In the genomic region with DNA sequence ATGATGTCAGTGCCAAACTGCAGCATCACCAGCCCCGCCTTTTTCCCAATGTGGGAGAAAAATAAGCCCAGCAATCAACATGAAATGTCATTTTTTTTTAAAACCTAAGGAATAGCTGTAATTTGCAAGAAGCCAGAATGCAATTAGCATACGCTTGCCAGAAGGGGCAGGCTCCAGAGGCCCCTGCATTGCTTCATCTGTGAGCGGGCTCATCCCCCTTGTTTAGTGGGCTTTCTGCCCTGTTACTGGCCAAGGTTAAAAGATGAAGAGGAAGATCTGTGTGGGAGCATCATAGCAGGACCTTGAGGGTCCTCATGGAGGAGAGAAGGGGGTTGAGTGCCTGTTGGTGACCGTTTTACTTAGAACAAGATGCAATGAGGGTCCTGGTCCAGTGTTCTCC, we compare ENCODE assay signal across 24 mouse cellular contexts.
DNase-seq lines count a peak whose midpoint lies in the region; ATAC-seq and TF ChIP-seq lines count a peak whose summit lies in the region.
"Had no signal": no experiment of that assay in that cellular context is flagged by ENCODE, and none has a peak within 500 bp of the region (broad histone marks: within the 10 kb centered on the region; RNA-seq: fewer than 3 reads in every experiment).

No protein-coding gene starts in this region.

- H3K4me1 ChIP-seq in forebrain, postnatal 0 days (ENCODE audit: insufficient read depth), result peaks cover 5% of the 10 kb centered on the region; the same call in 1 of the 2 replicates
- peaks cover 6% of the 10 kb centered on the region for H3K4me1 ChIP-seq in forebrain, embryonic 11.5 days (replicated peaks; ENCODE audit: control insufficient read depth, insufficient read depth, low read length)
- H3K4me1 ChIP-seq in midbrain, embryonic 12.5 days, result peaks cover 10% of the 10 kb centered on the region; the same call in 1 of the 2 replicates
- peaks cover 8% of the 10 kb centered on the region for H3K4me1 ChIP-seq in midbrain, embryonic 11.5 days (ENCODE audit: control insufficient read depth, insufficient read depth, low read length)
- peaks cover 15% of the 10 kb centered on the region for H3K4me1 ChIP-seq in embryonic facial prominence, embryonic 10.5 days
- H3K4me1 ChIP-seq in midbrain, embryonic 15.5 days, result peaks cover 13% of the 10 kb centered on the region
- H3K4me1 ChIP-seq: intestine, embryonic 15.5 days had no signal

- no peak for ATAC-seq in forebrain, postnatal 0 days
- ATAC-seq in forebrain, embryonic 11.5 days (replicated peaks; ENCODE audit: low FRiP score), result no peak
- no peak for ATAC-seq in midbrain, embryonic 12.5 days (ENCODE audit: low FRiP score, low read depth)
- ATAC-seq in midbrain, embryonic 11.5 days (ENCODE audit: low FRiP score), result no peak
- ATAC-seq in midbrain, embryonic 15.5 days (replicated peaks), result no peak
- ATAC-seq: intestine, embryonic 15.5 days; liver, postnatal 0 days; lung, postnatal 0 days had no signal

- WGBS in forebrain, postnatal 0 days, result 49% methylated on average over 4 of the region's 4 CpGs
- 77% methylated on average over 4 of the region's 4 CpGs for WGBS in forebrain, embryonic 11.5 days
- 79% methylated on average over 4 of the region's 4 CpGs for WGBS in midbrain, embryonic 12.5 days
- 78% methylated on average over 4 of the region's 4 CpGs for WGBS in midbrain, embryonic 11.5 days
- WGBS in embryonic facial prominence, embryonic 10.5 days, result 74% methylated on average over 4 of the region's 4 CpGs
- 69% methylated on average over 4 of the region's 4 CpGs for WGBS in midbrain, embryonic 15.5 days

- H3K4me3 ChIP-seq in forebrain, postnatal 0 days (ENCODE audit: low read depth, low read length), result no peak overlapping the region
- no peak overlapping the region for H3K4me3 ChIP-seq in forebrain, embryonic 11.5 days (ENCODE audit: low read depth, low read length)
- no peak overlapping the region for H3K4me3 ChIP-seq in midbrain, embryonic 12.5 days
- H3K4me3 ChIP-seq in midbrain, embryonic 11.5 days (ENCODE audit: low read depth, low read length), result no peak overlapping the region
- H3K4me3 ChIP-seq in embryonic facial prominence, embryonic 10.5 days, result no peak overlapping the region
- H3K4me3 ChIP-seq in midbrain, embryonic 15.5 days, result no peak overlapping the region
- H3K4me3 ChIP-seq: gastrocnemius, adult 2 months; heart, embryonic 10.5 days; intestine, embryonic 15.5 days; limb, embryonic 12.5 days had no signal

- no peaks in the 10 kb centered on the region for H3K36me3 ChIP-seq in forebrain, postnatal 0 days (ENCODE audit: insufficient read depth)
- no peaks in the 10 kb centered on the region for H3K36me3 ChIP-seq in forebrain, embryonic 11.5 days (ENCODE audit: control insufficient read depth, insufficient read depth, low read length)
- no peaks in the 10 kb centered on the region for H3K36me3 ChIP-seq in midbrain, embryonic 12.5 days
- no peaks in the 10 kb centered on the region for H3K36me3 ChIP-seq in midbrain, embryonic 11.5 days (ENCODE audit: control insufficient read depth, insufficient read depth, low read length)
- H3K36me3 ChIP-seq in embryonic facial prominence, embryonic 10.5 days (replicated peaks), result no peaks in the 10 kb centered on the region
- H3K36me3 ChIP-seq in midbrain, embryonic 15.5 days (replicated peaks), result no peaks in the 10 kb centered on the region
- H3K36me3 ChIP-seq: heart, embryonic 10.5 days; intestine, embryonic 15.5 days; limb, embryonic 12.5 days had no signal

- intact Hi-C loops in left cerebral cortex, postnatal 36 days (cut with DNase I), result no loop called here

- no peak; the same call in 1 of the 2 replicates for TF ChIP-seq CTCF in forebrain, postnatal 0 days (IDR thresholded peaks at IDR 0.05; ENCODE audit: low read depth)

- H3K9ac ChIP-seq in forebrain, postnatal 0 days, result no peak overlapping the region
- no peak overlapping the region for H3K9ac ChIP-seq in forebrain, embryonic 11.5 days (ENCODE audit: low read length)
- H3K9ac ChIP-seq in midbrain, embryonic 12.5 days (replicated peaks), result no peak overlapping the region
- no peak overlapping the region for H3K9ac ChIP-seq in midbrain, embryonic 11.5 days (ENCODE audit: low read length)
- H3K9ac ChIP-seq in midbrain, embryonic 15.5 days, result no peak overlapping the region
- H3K9ac ChIP-seq: intestine, embryonic 15.5 days; limb, embryonic 12.5 days; liver, postnatal 0 days had no signal

- peak; percentile 40 for DNase-seq in forebrain, postnatal 0 days
- DNase-seq in forebrain, embryonic 11.5 days (ENCODE audit: low spot score), result no peak
- DNase-seq in midbrain, embryonic 11.5 days (ENCODE audit: low spot score, missing footprints), result no peak
- DNase-seq in embryonic facial prominence, embryonic 10.5 days (ENCODE audit: low spot score), result peak; percentile 7
- no peak for DNase-seq in left cerebral cortex, postnatal 36 days (ENCODE audit: low spot score in 2 of 2)
- no peak for DNase-seq in adrenal gland, postnatal 14 days
- DNase-seq: adrenal gland, postnatal 36 days; cerebellum, adult 11-12 months; cerebellum, postnatal 10 days; gastrocnemius, adult 2 months; kidney, adult 8-10 months; kidney, postnatal 10 days; layer of hippocampus, postnatal 36 days; liver, postnatal 0 days; retina, postnatal 1 day; right cerebral cortex, postnatal 4 days; thymus, postnatal 14 days had no signal

- H3K9me3 ChIP-seq in forebrain, postnatal 0 days (ENCODE audit: low read length), result no peaks in the 10 kb centered on the region
- H3K9me3 ChIP-seq in forebrain, embryonic 11.5 days (ENCODE audit: control insufficient read depth, low read length), result no peaks in the 10 kb centered on the region
- no peaks in the 10 kb centered on the region for H3K9me3 ChIP-seq in midbrain, embryonic 12.5 days
- no peaks in the 10 kb centered on the region for H3K9me3 ChIP-seq in midbrain, embryonic 11.5 days (ENCODE audit: control insufficient read depth, low read length)
- H3K9me3 ChIP-seq in embryonic facial prominence, embryonic 10.5 days, result no peaks in the 10 kb centered on the region
- no peaks in the 10 kb centered on the region for H3K9me3 ChIP-seq in midbrain, embryonic 15.5 days
- H3K9me3 ChIP-seq: heart, embryonic 10.5 days; intestine, embryonic 15.5 days; limb, embryonic 12.5 days had no signal

- H3K27me3 ChIP-seq in forebrain, postnatal 0 days (ENCODE audit: insufficient read depth, low read length), result no peaks in the 10 kb centered on the region
- H3K27me3 ChIP-seq in forebrain, embryonic 11.5 days (ENCODE audit: control insufficient read depth, insufficient read depth, low read length), result no peaks in the 10 kb centered on the region
- no peaks in the 10 kb centered on the region for H3K27me3 ChIP-seq in midbrain, embryonic 12.5 days
- no peaks in the 10 kb centered on the region for H3K27me3 ChIP-seq in midbrain, embryonic 11.5 days (ENCODE audit: control insufficient read depth, insufficient read depth, low read length)
- no peaks in the 10 kb centered on the region for H3K27me3 ChIP-seq in embryonic facial prominence, embryonic 10.5 days (replicated peaks; ENCODE audit: low read depth, poor library complexity, severe bottlenecking)
- no peaks in the 10 kb centered on the region for H3K27me3 ChIP-seq in midbrain, embryonic 15.5 days (replicated peaks)
- H3K27me3 ChIP-seq: intestine, embryonic 15.5 days; limb, embryonic 12.5 days had no signal

- no peak overlapping the region for H3K27ac ChIP-seq in forebrain, postnatal 0 days (ENCODE audit: low read depth, low read length)
- no peak overlapping the region for H3K27ac ChIP-seq in forebrain, embryonic 11.5 days (ENCODE audit: low read depth, low read length)
- 0 out of 2 replicates have a peak overlapping the region, but pooled peaks have one; percentile 30 for H3K27ac ChIP-seq in midbrain, embryonic 12.5 days (replicated peaks)
- no peak overlapping the region for H3K27ac ChIP-seq in midbrain, embryonic 11.5 days (ENCODE audit: low read depth, low read length)
- H3K27ac ChIP-seq in embryonic facial prominence, embryonic 10.5 days (replicated peaks), result no peak overlapping the region
- 0 out of 2 replicates have a peak overlapping the region, but pooled peaks have one; percentile 13 for H3K27ac ChIP-seq in midbrain, embryonic 15.5 days
- H3K27ac ChIP-seq: gastrocnemius, adult 2 months; heart, embryonic 10.5 days; intestine, embryonic 15.5 days; limb, embryonic 12.5 days had no signal

- H3K4me2 ChIP-seq in forebrain, postnatal 0 days (ENCODE audit: low read depth), result no peak overlapping the region
- H3K4me2 ChIP-seq in forebrain, embryonic 11.5 days (ENCODE audit: low read depth, low read length, severe bottlenecking), result no peak overlapping the region
- no peak overlapping the region for H3K4me2 ChIP-seq in midbrain, embryonic 12.5 days (replicated peaks)
- no peak overlapping the region for H3K4me2 ChIP-seq in midbrain, embryonic 11.5 days
- no peak overlapping the region for H3K4me2 ChIP-seq in midbrain, embryonic 15.5 days
- H3K4me2 ChIP-seq: intestine, embryonic 15.5 days; limb, embryonic 12.5 days; liver, embryonic 11.5 days had no signal

Comparison
In these comparisons a context has a peak if more than half of its experiments do, and no peak if none do; other contexts are left out.
1. DNase-seq: peak in forebrain, postnatal 0 days (single experiment) and embryonic facial prominence, embryonic 10.5 days (single experiment); none in forebrain, embryonic 11.5 days (single experiment), midbrain, embryonic 11.5 days (single experiment), left cerebral cortex, postnatal 36 days (0 of 2) and adrenal gland, postnatal 14 days (single experiment).
2. H3K27ac ChIP-seq: peak in midbrain, embryonic 12.5 days (single experiment) and midbrain, embryonic 15.5 days (single experiment); none in forebrain, postnatal 0 days (single experiment), forebrain, embryonic 11.5 days (single experiment), midbrain, embryonic 11.5 days (single experiment) and embryonic facial prominence, embryonic 10.5 days (single experiment).